Mouse (Mus musculus) ES-Bruce4 (cell line): ENCODE measurements around the gene Atxn7l1.

Source experiments
- CTCF ChIP-seq: IDR thresholded peaks from one replicate; pipeline ENCODE4 v1.8.1; 2011; ENCODE audit warnings: low read depth, low read length
- EP300 ChIP-seq: IDR thresholded peaks from 2 replicates; pipeline ENCODE4 v1.6.1; 2011; ENCODE audit warnings: low read depth, low read length; ENCODE audit not compliant: insufficient read depth

- TF ChIP-seq CTCF = no peak
- TF ChIP-seq EP300 = 0 out of 2 replicates have a peak, but pooled peaks have one; percentile 67
Observed at GRCm38 (mm10) chr12:33129410-33129809, 18.1 kb upstream of the Atxn7l1 start.
